ENCODE assay signal across 8 mouse cellular contexts in the genomic region with DNA sequence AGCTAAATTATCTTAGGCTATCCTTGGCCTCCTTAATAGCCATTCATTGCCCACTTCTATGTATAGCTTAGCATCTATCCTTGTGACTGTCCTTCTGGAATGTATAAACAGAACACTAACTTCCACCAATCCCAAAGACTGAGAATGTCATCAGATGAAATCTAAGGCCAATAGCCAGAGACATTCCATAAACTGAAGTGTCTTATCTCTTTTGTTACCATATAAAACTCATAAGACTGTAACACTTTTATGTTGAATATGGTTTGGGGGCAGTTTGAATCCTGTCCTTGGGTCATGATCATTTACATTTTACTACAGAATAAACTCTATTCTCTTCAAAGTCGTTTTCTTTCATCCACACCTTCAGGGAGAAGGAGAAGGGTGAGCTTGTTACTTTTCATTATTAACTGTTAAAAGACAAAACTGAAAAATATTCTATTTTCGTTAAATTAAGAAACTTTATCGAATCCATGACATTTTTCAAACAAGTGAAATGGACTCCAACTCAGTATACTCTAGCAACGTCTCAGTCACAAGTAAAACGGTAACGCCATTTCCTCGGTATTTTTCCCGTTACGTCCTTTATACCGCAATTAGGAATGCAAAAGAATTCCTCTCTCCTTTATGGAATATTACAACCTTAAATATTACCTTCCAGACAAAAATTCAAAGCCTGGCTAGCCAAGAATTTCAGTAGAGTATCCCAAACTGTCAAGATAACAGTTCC. TPM values are rescaled to one million over a fixed set of nuclear protein-coding genes. Genes with fewer than 3 reads are reported as not detected.
DNase-seq lines count a peak whose midpoint lies in the region; ATAC-seq and TF ChIP-seq lines count a peak whose summit lies in the region.

No protein-coding gene starts in this region.

- peak overlapping the region; percentile 92 for H3K9ac ChIP-seq in lung, embryonic 14.5 days
- H3K9ac ChIP-seq in intestine, embryonic 15.5 days, result peak overlapping the region; percentile 88; the same call in 1 of the 2 replicates
- H3K9ac ChIP-seq in neural tube, embryonic 15.5 days (replicated peaks), result peak overlapping the region; percentile 82

- H3K4me3 ChIP-seq in lung, embryonic 14.5 days (ENCODE audit: low read depth, low read length), result peak overlapping the region; percentile 58
- peak overlapping the region; percentile 71 for H3K4me3 ChIP-seq in embryonic facial prominence, embryonic 10.5 days
- peak overlapping the region; percentile 54 for H3K4me3 ChIP-seq in intestine, embryonic 15.5 days (replicated peaks)
- peak overlapping the region; percentile 62 for H3K4me3 ChIP-seq in neural tube, embryonic 15.5 days (replicated peaks)

- H3K36me3 ChIP-seq in lung, embryonic 14.5 days (ENCODE audit: insufficient read depth), result peaks cover 24% of the 10 kb centered on the region
- peaks cover 24% of the 10 kb centered on the region for H3K36me3 ChIP-seq in embryonic facial prominence, embryonic 10.5 days (replicated peaks)
- H3K36me3 ChIP-seq in intestine, embryonic 15.5 days, result no peaks in the 10 kb centered on the region
- peaks cover 10% of the 10 kb centered on the region for H3K36me3 ChIP-seq in neural tube, embryonic 15.5 days

- no peaks in the 10 kb centered on the region for H3K27me3 ChIP-seq in lung, embryonic 14.5 days (ENCODE audit: insufficient read depth, low read length)
- no peaks in the 10 kb centered on the region for H3K27me3 ChIP-seq in embryonic facial prominence, embryonic 10.5 days (replicated peaks; ENCODE audit: low read depth, poor library complexity, severe bottlenecking)
- no peaks in the 10 kb centered on the region for H3K27me3 ChIP-seq in intestine, embryonic 15.5 days (replicated peaks)
- H3K27me3 ChIP-seq in neural tube, embryonic 15.5 days (replicated peaks), result no peaks in the 10 kb centered on the region

- no peak for ATAC-seq in lung, embryonic 14.5 days (ENCODE audit: insufficient read depth)
- no peak for ATAC-seq in intestine, embryonic 15.5 days
- ATAC-seq in neural tube, embryonic 15.5 days (ENCODE audit: low FRiP score), result no peak
- no peak for ATAC-seq in megakaryocyte progenitor cell, adult 5-6 weeks (replicated peaks; ENCODE audit: poor library complexity)

- 36% methylated on average over 10 of the region's 10 CpGs for WGBS in lung, embryonic 14.5 days
- 64% methylated on average over 10 of the region's 10 CpGs for WGBS in embryonic facial prominence, embryonic 10.5 days
- 39% methylated on average over 10 of the region's 10 CpGs for WGBS in intestine, embryonic 15.5 days
- 20% methylated on average over 10 of the region's 10 CpGs for WGBS in neural tube, embryonic 15.5 days

- peak overlapping the region; percentile 87 for H3K4me2 ChIP-seq in lung, embryonic 14.5 days
- peak overlapping the region; percentile 65 for H3K4me2 ChIP-seq in intestine, embryonic 15.5 days (replicated peaks)
- peak overlapping the region; percentile 68 for H3K4me2 ChIP-seq in neural tube, embryonic 15.5 days

- TF ChIP-seq CTCF in lung, embryonic 14.5 days (IDR thresholded peaks at IDR 0.05; ENCODE audit: low read depth), result no peak

- peaks cover 5% of the 10 kb centered on the region; the same call in 1 of the 2 replicates for H3K4me1 ChIP-seq in lung, embryonic 14.5 days (ENCODE audit: insufficient read depth)
- H3K4me1 ChIP-seq in embryonic facial prominence, embryonic 10.5 days, result peaks cover 29% of the 10 kb centered on the region
- H3K4me1 ChIP-seq in intestine, embryonic 15.5 days (replicated peaks), result peaks cover 12% of the 10 kb centered on the region
- H3K4me1 ChIP-seq in neural tube, embryonic 15.5 days, result peaks cover 25% of the 10 kb centered on the region

- intact Hi-C loops in left cerebral cortex, postnatal 14 days (cut with DNase I), result loop anchor here (2.0 to 10.0 kb wide), 5 partner anchors 19 to 133 kb away; a partner anchor contains a TSS

- DNase-seq in lung, embryonic 14.5 days, result peak; percentile 69
- DNase-seq in lung, postnatal 14 days, result no peak
- no peak for DNase-seq in embryonic facial prominence, embryonic 10.5 days (ENCODE audit: low spot score)
- DNase-seq in spleen, adult 18-20 months, result no peak
- no peak for DNase-seq in left cerebral cortex, postnatal 14 days (ENCODE audit: low spot score in 2 of 2)

- peak overlapping the region; percentile 100 for H3K27ac ChIP-seq in lung, embryonic 14.5 days (ENCODE audit: low read depth)
- peak overlapping the region; percentile 99 for H3K27ac ChIP-seq in embryonic facial prominence, embryonic 10.5 days (replicated peaks)
- H3K27ac ChIP-seq in intestine, embryonic 15.5 days, result peak overlapping the region; percentile 98; the same call in 1 of the 2 replicates
- H3K27ac ChIP-seq in neural tube, embryonic 15.5 days (replicated peaks), result peak overlapping the region; percentile 100

- H3K9me3 ChIP-seq in lung, embryonic 14.5 days (ENCODE audit: low read depth, low read length), result no peaks in the 10 kb centered on the region
- no peaks in the 10 kb centered on the region for H3K9me3 ChIP-seq in embryonic facial prominence, embryonic 10.5 days
- no peaks in the 10 kb centered on the region for H3K9me3 ChIP-seq in intestine, embryonic 15.5 days
- no peaks in the 10 kb centered on the region for H3K9me3 ChIP-seq in neural tube, embryonic 15.5 days (replicated peaks)

RNA-seq across cellular contexts. Expression of a gene that starts 1.5 kb away (rescaled TPM):
- 124 and 135 TPM in 2 replicates for polyA plus RNA-seq in lung, embryonic 14.5 days (2014; fragmentation: Nextera tagmentation; extraction: Ambion mirVana)
- 72.9 and 76.9 TPM in 2 replicates for polyA plus RNA-seq in embryonic facial prominence, embryonic 10.5 days (2016; fragmentation: Nextera tagmentation; extraction: Ambion mirVana)
- polyA plus RNA-seq in intestine, embryonic 15.5 days (2015; fragmentation: Nextera tagmentation; extraction: Ambion mirVana), result 134 and 159 TPM in 2 replicates
- 115 and 122 TPM in 2 replicates for polyA plus RNA-seq in neural tube, embryonic 15.5 days (2015; fragmentation: Nextera tagmentation; extraction: Ambion mirVana)
- 10 to 100 TPM; 29.4 to 29.6 TPM for total RNA-seq in left cerebral cortex, postnatal 14 days (2021)
- 153 and 181 TPM in 2 replicates for total RNA-seq in megakaryocyte progenitor cell, adult 5-6 weeks (2015)
- total RNA-seq in megakaryocyte progenitor cell, adult 5-6 weeks (2017), result 153 and 163 TPM in 2 replicates

RNA-seq across cellular contexts. Expression of a gene that starts 20.2 kb away (rescaled TPM):
- 593 and 647 TPM in 2 replicates for polyA plus RNA-seq in lung, embryonic 14.5 days (2014; fragmentation: Nextera tagmentation; extraction: Ambion mirVana)
- polyA plus RNA-seq in embryonic facial prominence, embryonic 10.5 days (2016; fragmentation: Nextera tagmentation; extraction: Ambion mirVana), result 455 and 483 TPM in 2 replicates
- 300 and 379 TPM in 2 replicates for polyA plus RNA-seq in intestine, embryonic 15.5 days (2015; fragmentation: Nextera tagmentation; extraction: Ambion mirVana)
- polyA plus RNA-seq in neural tube, embryonic 15.5 days (2015; fragmentation: Nextera tagmentation; extraction: Ambion mirVana), result 224 and 254 TPM in 2 replicates
- total RNA-seq in left cerebral cortex, postnatal 14 days (2021), result 100 to 1,000 TPM; 400 to 403 TPM
- 640 and 703 TPM in 2 replicates for total RNA-seq in megakaryocyte progenitor cell, adult 5-6 weeks (2015)
- 490 and 622 TPM in 2 replicates for total RNA-seq in megakaryocyte progenitor cell, adult 5-6 weeks (2017)
